Mouse (Mus musculus) NIH3T3 (cell line): ENCODE results near the gene Catsper1.

Experiments used
- DNase-seq: peaks from one replicate; pipeline ENCODE4 v3.0.0-alpha.2; 2012; ENCODE audit warnings: low read depth

Catsper1 gene

GRCm38 (mm10) chr19:5353609-5354008 lies 18.1 kb downstream of the Catsper1 start:
- DNase-seq: no peak

DNA sequence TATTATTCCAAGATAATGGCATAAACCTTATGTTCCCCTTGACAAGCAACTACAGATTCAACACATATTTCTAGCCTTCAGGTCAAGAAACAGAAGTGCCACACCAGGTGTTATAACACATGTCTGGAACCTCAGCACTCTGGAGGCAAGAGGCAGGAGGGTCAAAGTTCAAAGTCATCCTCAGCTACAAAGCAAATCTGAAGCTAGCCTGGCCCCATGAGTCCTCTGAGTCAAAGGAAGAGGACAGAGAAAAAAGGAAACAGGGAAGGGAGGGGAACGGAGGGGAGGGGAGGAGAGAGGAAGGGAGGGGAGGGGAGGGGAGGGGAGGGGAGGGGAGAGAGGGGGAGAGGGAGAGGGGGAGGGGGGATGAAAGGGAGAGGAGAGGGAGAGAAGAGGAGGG lies 20.5 kb downstream of the Catsper1 start:
- DNase-seq: no peak

DNA sequence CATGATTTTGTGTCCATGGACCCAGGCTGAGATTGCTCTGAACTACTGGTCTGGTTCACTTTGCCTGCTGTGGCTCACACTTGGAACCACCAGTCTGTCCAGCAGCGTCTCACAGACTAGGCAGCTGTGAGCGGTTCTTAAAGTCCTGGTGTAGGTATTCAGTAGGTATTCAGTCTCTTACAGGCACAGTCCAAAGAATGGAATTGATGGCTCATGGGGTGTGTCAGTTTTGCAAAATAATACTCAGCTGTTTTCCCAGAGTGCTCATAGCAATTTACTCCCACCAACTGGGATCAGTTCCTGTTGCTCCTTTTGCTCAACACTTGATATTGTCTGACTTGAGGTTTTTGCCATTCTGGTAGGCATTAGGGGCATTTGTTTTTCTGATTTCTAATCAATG lies 26.6 kb downstream of the Catsper1 start:
- DNase-seq: no peak

- DNase-seq: no peak
These were observed 28.6 kb downstream of the Catsper1 start for GRCm38 (mm10) chr19:5364124-5364523.

GRCm38 (mm10) chr19:5365751-5366150 lies 30.2 kb downstream of the Catsper1 start:
- no peak for DNase-seq

DNA sequence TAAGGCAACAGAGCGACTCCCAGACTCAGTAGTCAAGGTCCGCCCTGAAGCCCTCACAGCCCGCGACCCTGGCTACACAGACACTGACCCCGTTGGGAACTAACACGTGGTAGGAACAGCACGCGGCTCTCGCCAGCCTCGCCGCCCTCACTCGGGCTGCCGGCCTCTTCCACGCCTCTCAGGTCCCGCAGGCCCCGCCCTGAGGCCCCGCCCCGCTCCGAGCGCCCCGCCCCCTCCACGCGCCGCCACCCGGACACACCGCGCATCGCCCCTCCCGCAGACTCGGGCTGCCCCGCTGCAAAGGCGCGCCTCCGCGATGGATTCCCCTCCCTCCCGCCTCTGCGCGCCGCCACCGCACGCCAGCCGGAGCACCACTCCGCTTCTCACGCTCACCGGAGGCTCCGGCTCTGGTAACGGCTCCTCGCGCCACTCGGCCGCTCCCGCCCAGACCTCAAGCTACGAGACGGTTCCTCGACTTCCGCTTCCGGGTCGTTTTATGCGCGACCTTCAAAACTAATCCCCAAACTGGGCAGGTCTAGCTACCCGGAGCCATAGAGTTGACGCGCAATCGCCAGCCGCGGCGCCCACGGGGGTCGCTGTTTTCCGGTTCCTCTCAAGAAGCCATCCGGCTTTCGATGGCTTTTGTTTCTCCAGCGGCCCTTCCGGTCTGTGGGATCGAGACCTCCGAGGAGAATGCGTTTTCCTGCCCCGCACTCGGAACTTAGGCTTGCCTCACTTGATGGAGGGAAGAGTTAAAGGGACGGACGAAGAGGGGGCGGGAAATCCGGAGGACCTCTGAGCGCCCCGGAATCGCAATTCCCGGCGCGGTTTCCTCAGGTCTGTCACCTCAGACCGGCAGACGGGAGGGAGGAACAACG lies 30.9 kb downstream of the Catsper1 start, which contains the start of gene Eif1ad:
TSS of gene Eif1ad (plus strand) at position 567 of the 878 bp plus-strand sequence.
- DNase-seq: peak; percentile 98

GRCm38 (mm10) chr19:5367053-5367359 lies 31.5 kb downstream of the Catsper1 start, which contains the start of gene Banf1:
Gene Banf1, minus strand, starts transcription at chr19:5367168.
- DNase-seq: no peak

DNA sequence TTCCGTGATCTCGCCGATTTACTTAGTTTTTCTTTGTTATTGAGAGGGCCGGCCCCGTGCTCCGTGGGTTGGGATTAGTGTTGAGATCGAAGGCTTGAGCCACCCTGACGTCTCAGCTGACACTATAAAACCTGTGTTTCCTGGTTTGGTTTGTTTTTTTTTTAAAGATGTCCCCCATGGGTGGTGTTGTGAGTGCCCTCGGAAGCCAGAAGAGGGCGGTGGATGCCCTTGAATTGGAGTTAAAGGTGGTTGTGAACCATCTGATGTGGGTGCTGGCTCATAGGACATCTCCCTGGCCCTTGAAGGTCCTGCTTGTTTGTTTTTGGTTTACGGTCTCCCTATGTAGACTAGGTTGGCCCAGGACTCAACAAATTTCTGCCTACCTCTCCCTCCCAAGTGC lies 31.9 kb downstream of the Catsper1 start:
- DNase-seq: peak; percentile 66

DNA sequence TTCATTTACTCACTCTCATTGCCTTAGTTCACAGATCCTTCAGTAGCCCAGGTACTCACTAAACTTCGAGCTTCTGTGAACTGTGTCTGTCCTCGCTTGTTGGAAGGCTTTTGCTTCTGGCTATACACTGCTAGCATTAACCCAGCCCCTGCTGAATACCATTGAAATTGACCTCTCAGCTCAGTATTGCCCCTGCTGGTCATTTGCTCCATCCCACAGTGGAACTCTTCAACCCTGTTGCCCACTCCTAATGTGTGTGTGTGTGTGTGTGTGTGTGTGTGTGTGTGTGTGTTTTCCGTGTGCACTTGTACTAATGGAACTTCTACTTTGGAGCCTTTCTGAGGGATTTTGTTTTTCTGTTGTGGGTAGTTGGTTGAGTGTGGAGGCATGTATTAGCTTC lies 35.4 kb downstream of the Catsper1 start:
- peak; percentile 50 for DNase-seq

- no peak for DNase-seq
These were observed 37.2 kb downstream of the Catsper1 start for GRCm38 (mm10) chr19:5372724-5373123.

GRCm38 (mm10) chr19:5374177-5374576 lies 38.6 kb downstream of the Catsper1 start:
- no peak for DNase-seq

GRCm38 (mm10) chr19:5374748-5375147 lies 39.2 kb downstream of the Catsper1 start:
- no peak for DNase-seq

DNA sequence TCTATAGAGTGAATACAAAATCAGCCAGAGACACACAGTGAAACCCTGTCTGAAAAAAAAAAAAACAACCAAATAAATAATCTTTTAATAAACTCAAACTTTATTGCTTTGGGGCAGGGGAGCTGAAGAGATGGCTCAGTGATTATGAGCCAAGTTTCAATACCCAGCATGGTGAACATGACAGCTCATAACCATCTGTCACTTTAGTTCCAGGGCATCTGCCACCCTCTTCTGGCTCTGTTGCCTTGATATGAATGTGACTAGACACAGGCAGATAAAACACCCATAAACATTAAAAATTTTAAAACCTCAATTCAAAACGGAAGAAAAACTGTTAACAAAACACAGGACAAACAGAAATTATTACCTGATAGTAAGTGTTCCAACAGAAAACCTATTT lies 41.9 kb downstream of the Catsper1 start:
- no peak for DNase-seq

DNA sequence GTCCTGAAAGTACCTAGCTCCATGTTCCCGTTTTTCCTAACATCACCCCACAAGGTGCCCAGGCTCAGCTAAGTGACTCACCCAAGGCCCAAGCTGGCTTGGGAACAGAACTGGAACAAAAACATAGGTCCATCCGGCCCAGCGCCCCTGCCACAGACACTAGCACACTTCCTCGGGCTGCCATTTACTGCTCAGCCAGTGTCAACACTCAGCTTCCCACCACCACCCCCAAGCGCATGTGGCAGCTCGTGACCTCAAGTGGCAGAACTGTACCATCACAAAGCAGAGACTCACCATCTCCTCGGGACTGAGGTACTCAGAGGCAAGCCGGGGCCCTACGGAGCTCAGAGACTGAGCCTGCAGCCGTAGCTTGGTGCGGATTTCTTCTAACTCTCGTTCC lies 47.8 kb downstream of the Catsper1 start:
- no peak for DNase-seq

GRCm38 (mm10) chr19:5384715-5385114 lies 49.2 kb downstream of the Catsper1 start:
- DNase-seq: no peak

- peak; percentile 62 for DNase-seq
These were observed 52.5 kb downstream of the Catsper1 start for GRCm38 (mm10) chr19:5388011-5388441.

- DNase-seq: peak; percentile 98
These were observed 53.2 kb downstream of the Catsper1 start, which contains the start of gene Sart1 for GRCm38 (mm10) chr19:5388588-5389242. Gene Sart1, minus strand, starts transcription at chr19:5388703.

GRCm38 (mm10) chr19:5389647-5390046 lies 54.1 kb downstream of the Catsper1 start:
- peak; percentile 20 for DNase-seq

GRCm38 (mm10) chr19:5390416-5390815 lies 54.9 kb downstream of the Catsper1 start:
- DNase-seq: no peak

- peak; percentile 90 for DNase-seq
These were observed 57.4 kb downstream of the Catsper1 start for GRCm38 (mm10) chr19:5392892-5393291.
